Mouse (Mus musculus) MEL (cell line): ENCODE measurements at regions not wholly inside any gene's neighbourhood (a gene's known extent, or its start where the extent isn't known, plus 50 kb on each side); places are given as distances from the start of the nearest gene placed in this dataset.

ENCODE experiments used
- DNase-seq: peaks from one replicate; pipeline ENCODE4 v3.0.0; 2011; ENCODE audit warnings: low read depth, low spot score
- H3K27ac ChIP-seq: 2 replicates; pipeline ENCODE4 v1.5.1; 2012; ENCODE audit warnings: low read depth, mild to moderate bottlenecking, control low read depth, low read length, moderate library complexity; ENCODE audit not compliant: control insufficient read depth
- H3K27me3 ChIP-seq, 2 experiments: fragments of 150-350 bp in 1 of 2; sonication (generic) in 1 of 2; 2 replicates each; pipeline ENCODE4 v1.6.1; 2012; ENCODE audit warnings: low read length in 2 of 2, mild to moderate bottlenecking in 2 of 2, improper control_type of control experiment in 1 of 2, moderate library complexity in 1 of 2; ENCODE audit not compliant: insufficient read depth in 2 of 2, control insufficient read depth in 1 of 2
- H3K36me3 ChIP-seq, 2 experiments: 2 replicates each; pipeline ENCODE4 v1.6.1; 2012 to 2014; ENCODE audit warnings: low read length in 2 of 2, improper control_type of control experiment in 1 of 2, inconsistent platforms in 1 of 2, mild to moderate bottlenecking in 1 of 2; ENCODE audit not compliant: insufficient read depth in 2 of 2, control insufficient read depth in 1 of 2
- H3K4me1 ChIP-seq, 2 experiments: fragments of 150-350 bp in 1 of 2; sonication (generic) in 1 of 2; 2 replicates each; pipeline ENCODE4 v1.6.1; 2012; ENCODE audit warnings: low read length in 2 of 2, improper control_type of control experiment in 1 of 2, mild to moderate bottlenecking in 1 of 2; ENCODE audit not compliant: insufficient read depth in 2 of 2, control insufficient read depth in 1 of 2
- H3K4me3 ChIP-seq, 2 experiments: fragments of 150-350 bp in 1 of 2; sonication (generic) in 1 of 2; 2 replicates each; pipeline ENCODE4 v1.5.1; 2012; ENCODE audit warnings: low read depth in 2 of 2, low read length in 2 of 2, mild to moderate bottlenecking in 2 of 2, moderate library complexity in 2 of 2, control low read depth in 1 of 2, improper control_type of control experiment in 1 of 2; ENCODE audit not compliant: control insufficient read depth in 1 of 2, insufficient read depth in 1 of 2
- H3K79me2 ChIP-seq: 2 replicates; pipeline ENCODE4 v1.6.1; 2012; ENCODE audit warnings: mild to moderate bottlenecking, low read length, moderate library complexity; ENCODE audit not compliant: control insufficient read depth, poor library complexity, insufficient read depth
- H3K9ac ChIP-seq: 2 replicates; pipeline ENCODE4 v1.6.1; 2012; ENCODE audit warnings: low read depth, mild to moderate bottlenecking, control low read depth, low read length, moderate library complexity; ENCODE audit not compliant: control insufficient read depth, poor library complexity, severe bottlenecking
- H3K9me3 ChIP-seq: fragments of 150-350 bp; sonication (generic); replicated peaks from 2 replicates; pipeline ENCODE4 v1.6.1; 2012; ENCODE audit warnings: mild to moderate bottlenecking, low read length, improper control_type of control experiment, moderate library complexity; ENCODE audit not compliant: insufficient read depth
- CTCF ChIP-seq, 3 experiments: IDR thresholded peaks in 2 of 3; conservative IDR thresholded peaks in 1 of 3; 2 replicates each; pipeline ENCODE4 v1.5.1; 2011 to 2012; ENCODE audit warnings: low read length in 3 of 3, low read depth in 2 of 3, mild to moderate bottlenecking in 2 of 3, improper control_type of control experiment in 1 of 3, inconsistent platforms in 1 of 3, mixed read lengths in 1 of 3, moderate library complexity in 1 of 3; ENCODE audit not compliant: control insufficient read depth in 1 of 3, insufficient read depth in 1 of 3, poor library complexity in 1 of 3, severe bottlenecking in 1 of 3
- JUND ChIP-seq: IDR thresholded peaks from 2 replicates; pipeline ENCODE4 v1.6.1; 2011; ENCODE audit warnings: low read depth, mild to moderate bottlenecking, improper control_type of control experiment, low read length
- KAT2A ChIP-seq: conservative IDR thresholded peaks from 2 replicates; pipeline ENCODE4 v1.6.1; 2012; ENCODE audit warnings: low read depth, low read length, improper control_type of control experiment, inconsistent platforms
- MYB ChIP-seq: IDR thresholded peaks from 2 replicates; pipeline ENCODE4 v1.6.1; 2011; ENCODE audit warnings: mild to moderate bottlenecking, low read depth, low read length, improper control_type of control experiment
- NRF1 ChIP-seq: IDR thresholded peaks from 2 replicates; pipeline ENCODE4 v1.6.1; 2014; ENCODE audit warnings: low read depth, mild to moderate bottlenecking, inconsistent platforms, low read length, improper control_type of control experiment, moderate library complexity; ENCODE audit not compliant: poor library complexity, insufficient read depth, severe bottlenecking
- POLR2A ChIP-seq, 2 experiments: IDR thresholded peaks; 2 replicates each; pipeline ENCODE4 v1.6.1; 2011 to 2012; ENCODE audit warnings: low read length in 2 of 2, mild to moderate bottlenecking in 2 of 2, control low read depth in 1 of 2, improper control_type of control experiment in 1 of 2, low read depth in 1 of 2, moderate library complexity in 1 of 2; ENCODE audit not compliant: control insufficient read depth in 1 of 2, insufficient read depth in 1 of 2, poor library complexity in 1 of 2
- RAD21 ChIP-seq: IDR thresholded peaks from 2 replicates; pipeline ENCODE4 v1.6.1; 2011; ENCODE audit warnings: mild to moderate bottlenecking, low read depth, low read length, improper control_type of control experiment
- RCOR1 ChIP-seq: IDR thresholded peaks from 2 replicates; pipeline ENCODE4 v1.6.1; 2012; ENCODE audit warnings: low read depth, mild to moderate bottlenecking, inconsistent platforms, low read length, improper control_type of control experiment
- SMC3 ChIP-seq: IDR thresholded peaks from 2 replicates; pipeline ENCODE4 v1.6.1; 2011; ENCODE audit warnings: low read depth, low read length, improper control_type of control experiment
- UBTF ChIP-seq: IDR thresholded peaks from 2 replicates; pipeline ENCODE4 v1.6.1; 2012; ENCODE audit warnings: low read depth, mild to moderate bottlenecking, inconsistent platforms, low read length, improper control_type of control experiment, moderate library complexity, borderline replicate concordance; ENCODE audit not compliant: insufficient read depth
- USF2 ChIP-seq, 2 experiments: IDR thresholded peaks; 2 replicates each; pipeline ENCODE4 v1.6.1; 2011 to 2012; ENCODE audit warnings: improper control_type of control experiment in 2 of 2, low read length in 2 of 2, borderline replicate concordance in 1 of 2, inconsistent platforms in 1 of 2, low read depth in 1 of 2, mild to moderate bottlenecking in 1 of 2; ENCODE audit not compliant: insufficient read depth in 1 of 2
- ZC3H11A ChIP-seq: IDR thresholded peaks from 2 replicates; pipeline ENCODE4 v1.6.1; 2012; ENCODE audit warnings: low read depth, mild to moderate bottlenecking, inconsistent platforms, low read length, improper control_type of control experiment
- ZNF384 ChIP-seq: IDR thresholded peaks from 2 replicates; pipeline ENCODE4 v1.6.1; 2012; ENCODE audit warnings: low read depth, mild to moderate bottlenecking, inconsistent platforms, low read length, improper control_type of control experiment

DNA sequence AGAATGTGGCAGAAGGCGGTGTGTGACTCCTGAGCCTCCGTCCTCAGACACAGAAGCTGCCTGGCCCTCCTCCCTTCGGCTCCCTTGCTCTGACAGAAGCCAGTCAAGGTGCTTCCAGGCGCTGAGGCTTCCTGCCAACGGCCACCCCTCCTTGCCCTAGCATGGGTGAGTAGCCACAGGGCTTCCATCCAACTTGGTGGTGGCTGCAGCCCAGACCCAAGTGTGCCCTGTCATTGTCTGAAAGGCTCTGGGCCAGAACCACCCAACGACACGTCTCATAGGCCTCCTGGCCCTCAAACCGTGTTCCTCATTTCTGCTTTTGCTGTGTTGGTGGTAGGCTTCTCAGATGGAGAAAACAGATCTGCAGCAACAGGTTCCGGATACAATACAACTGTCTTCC, 62.2 kb upstream of the Nfasc start:
- H3K36me3 ChIP-seq = no peaks in the 10 kb centered on the region
- H3K27ac ChIP-seq = no peak overlapping the region
- no peak overlapping the region for H3K9ac ChIP-seq
- no peaks in the 10 kb centered on the region for H3K9me3 ChIP-seq
- H3K27me3 ChIP-seq = peaks cover 1 to 6% of the 10 kb centered on the region in 2 experiments
- H3K4me1 ChIP-seq = no peaks in the 10 kb centered on the region
- DNase-seq = no peak
- TF ChIP-seq MYB = no peak
- no peaks in the 10 kb centered on the region for H3K79me2 ChIP-seq
- no peak overlapping the region for H3K4me3 ChIP-seq

DNA sequence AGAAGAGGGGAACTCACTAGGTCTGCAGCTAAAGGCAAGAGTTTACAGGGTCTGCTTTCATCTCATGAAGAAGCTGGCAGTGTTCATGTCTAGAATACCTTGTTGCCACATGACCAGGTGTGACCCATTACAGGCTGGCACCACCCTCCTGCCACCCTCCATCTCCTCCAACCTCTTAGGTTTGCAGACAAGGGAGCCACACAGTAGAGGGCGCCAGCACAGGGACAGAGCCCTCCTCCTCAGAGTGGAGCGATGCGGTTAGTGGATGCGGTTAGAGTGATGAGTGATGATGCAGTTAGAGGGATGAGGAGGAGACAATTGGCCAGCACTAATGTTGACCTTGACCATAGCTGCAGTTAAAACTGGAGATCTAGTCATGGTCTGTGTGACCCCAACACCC, 60.8 kb upstream of the Nfasc start:
- no peaks in the 10 kb centered on the region for H3K9me3 ChIP-seq
- no peak overlapping the region for H3K9ac ChIP-seq
- no peak overlapping the region for H3K4me3 ChIP-seq
- DNase-seq = no peak
- H3K4me1 ChIP-seq = no peaks in the 10 kb centered on the region
- no peak overlapping the region for H3K27ac ChIP-seq
- H3K27me3 ChIP-seq = peaks cover 1 to 6% of the 10 kb centered on the region in 2 experiments
- H3K36me3 ChIP-seq = no peaks in the 10 kb centered on the region
- no peaks in the 10 kb centered on the region for H3K79me2 ChIP-seq
- TF ChIP-seq RCOR1 (no peak), NRF1 (no peak), CTCF (IDR thresholded peaks at IDR 0.05 in 2 of 3, conservative IDR thresholded peaks at IDR 0.05 in 1 of 3; ENCODE audit: control insufficient read depth in 1 of 3, insufficient read depth in 1 of 3, low read depth in 2 of 3, low read length in 3 of 3, poor library complexity in 1 of 3, severe bottlenecking in 1 of 3) (peak in 2 of 3 experiments; percentile 3 to 31; a peak in 2 of 6 replicates), KAT2A (no peak)

DNA sequence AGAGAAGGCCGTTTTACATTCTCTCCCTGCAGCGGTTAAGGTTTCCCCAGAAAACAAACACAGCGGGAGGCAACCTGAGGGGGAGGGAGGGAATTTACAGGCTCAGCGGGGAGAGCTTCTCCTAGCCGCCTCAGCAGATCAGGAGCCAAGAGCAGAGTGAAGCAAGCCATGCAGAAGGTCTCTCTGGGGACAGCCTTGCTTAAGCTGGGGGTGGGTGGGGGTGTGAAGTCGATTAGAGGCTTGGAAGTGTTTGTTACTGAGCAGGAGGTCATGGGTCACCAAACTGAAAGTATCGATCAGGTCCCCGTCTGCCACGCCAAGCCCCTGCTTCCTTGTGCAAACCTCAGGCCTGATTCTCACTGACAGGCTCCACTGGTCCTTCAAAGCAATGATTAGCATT, 58.7 kb upstream of the Nfasc start:
- H3K36me3 ChIP-seq = no peaks in the 10 kb centered on the region
- no peak for TF ChIP-seq SMC3
- TF ChIP-seq CTCF (IDR thresholded peaks at IDR 0.05 in 2 of 3, conservative IDR thresholded peaks at IDR 0.05 in 1 of 3; ENCODE audit: control insufficient read depth in 1 of 3, insufficient read depth in 1 of 3, low read depth in 2 of 3, low read length in 3 of 3, poor library complexity in 1 of 3, severe bottlenecking in 1 of 3) = no peak
- no peak for TF ChIP-seq ZNF384
- no peaks in the 10 kb centered on the region for H3K9me3 ChIP-seq
- no peaks in the 10 kb centered on the region for H3K4me1 ChIP-seq
- DNase-seq = no peak
- H3K9ac ChIP-seq = no peak overlapping the region
- no peaks in the 10 kb centered on the region for H3K79me2 ChIP-seq
- H3K27me3 ChIP-seq = peaks cover 1 to 3% of the 10 kb centered on the region in 2 experiments; a peak in 3 of 4 replicates
- no peak overlapping the region for H3K4me3 ChIP-seq
- H3K27ac ChIP-seq = no peak overlapping the region

DNA sequence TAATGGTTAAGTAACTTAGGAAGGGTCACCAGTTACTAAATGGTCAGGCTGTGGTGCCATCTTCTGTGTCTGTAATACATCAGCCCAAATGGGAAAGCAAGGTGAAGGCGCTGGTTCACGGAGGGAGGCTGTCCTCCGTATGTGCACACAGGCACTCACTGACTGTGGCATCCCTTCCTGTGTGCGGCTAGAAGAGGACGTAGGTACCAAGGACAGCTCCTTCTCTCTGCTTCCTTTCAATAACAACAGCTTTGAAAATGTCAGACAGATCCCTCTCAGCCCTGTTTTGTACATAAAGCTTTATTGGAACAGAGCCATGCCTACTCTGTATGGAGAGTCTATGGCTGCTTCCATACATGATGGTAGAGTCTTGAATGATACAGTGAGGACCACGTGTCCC, 57.7 kb upstream of the Nfasc start:
- no peaks in the 10 kb centered on the region for H3K36me3 ChIP-seq
- DNase-seq = peak; percentile 52
- TF ChIP-seq UBTF = no peak
- no peak for TF ChIP-seq POLR2A (IDR thresholded peaks at IDR 0.05; ENCODE audit: control insufficient read depth in 1 of 2, insufficient read depth in 1 of 2, low read depth in 1 of 2, low read length in 2 of 2, poor library complexity in 1 of 2)
- TF ChIP-seq RAD21 = no peak
- no peak for TF ChIP-seq ZC3H11A
- no peak for TF ChIP-seq JUND
- no peak for TF ChIP-seq MYB
- TF ChIP-seq USF2 (IDR thresholded peaks at IDR 0.05; ENCODE audit: borderline replicate concordance in 1 of 2, insufficient read depth in 1 of 2, low read depth in 1 of 2, low read length in 2 of 2) = no peak
- TF ChIP-seq, all 39 proteins: peak for 0
- no peak overlapping the region for H3K4me3 ChIP-seq
- H3K4me1 ChIP-seq = no peaks in the 10 kb centered on the region
- H3K27ac ChIP-seq = no peak overlapping the region
- no peaks in the 10 kb centered on the region for H3K79me2 ChIP-seq
- H3K9ac ChIP-seq = no peak overlapping the region
- peaks cover 0 to 3% of the 10 kb centered on the region in 2 experiments; a peak in 2 of 4 replicates for H3K27me3 ChIP-seq
- H3K9me3 ChIP-seq = no peaks in the 10 kb centered on the region
